Mouse (Mus musculus): ENCODE results near the gene Got2.

- TF ChIP-seq POLR2A (IDR thresholded peaks at IDR 0.05; ENCODE audit: borderline replicate concordance, insufficient read depth, low read length): no peak
- TF ChIP-seq CTCF (IDR thresholded peaks at IDR 0.05; ENCODE audit: borderline replicate concordance, insufficient read depth, low read depth, low read length): no peak
Measured at GRCm38 (mm10) chr8:95932841-95933240, 44.5 kb upstream of the Got2 start.
